Mouse (Mus musculus): ENCODE results near the gene Pink1.

Pink1 gene

DNA sequence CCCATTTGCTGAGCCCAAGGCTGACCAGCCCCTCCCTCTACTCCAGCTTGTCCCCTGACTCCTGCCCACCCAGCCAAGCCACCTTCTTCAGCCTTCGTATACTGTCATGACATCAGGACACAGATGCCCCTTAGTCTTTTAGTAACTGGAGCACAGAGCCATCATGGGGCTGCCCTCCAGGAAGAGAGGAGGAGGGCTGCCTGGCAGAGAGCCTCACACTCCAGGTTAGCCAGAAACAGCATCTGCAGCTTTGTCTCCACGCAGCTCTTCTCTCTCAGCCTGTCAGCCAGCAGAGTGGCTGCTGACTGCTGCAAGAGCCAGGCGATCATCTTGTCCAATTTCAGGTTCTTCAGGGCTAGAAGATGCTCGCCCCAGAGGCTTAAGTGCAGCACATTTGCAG, 12.3 kb downstream of the Pink1 start:
- DNase-seq (ENCODE audit: low read depth, low spot score), result no peak

DNA sequence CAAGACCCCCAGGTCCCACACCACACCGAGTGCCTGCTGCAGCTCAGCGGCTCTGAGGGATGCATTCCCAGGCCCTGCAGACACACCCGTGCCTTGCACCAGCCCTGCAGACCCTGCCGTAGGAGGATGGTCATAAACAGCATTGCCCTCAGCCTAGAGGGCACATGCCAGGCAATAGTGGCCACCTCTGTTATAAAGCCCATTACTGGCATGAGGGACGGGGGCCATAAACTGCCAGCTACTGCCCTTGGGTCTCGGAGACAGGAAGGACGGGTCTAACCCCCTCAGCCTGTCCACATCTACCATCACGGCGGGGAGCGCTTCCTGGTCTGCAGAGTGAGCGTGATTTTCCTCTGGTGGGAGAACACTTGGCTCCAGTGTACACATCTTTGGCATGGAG, 13.1 kb downstream of the Pink1 start:
- no peak for DNase-seq (ENCODE audit: low read depth, low spot score)

DNA sequence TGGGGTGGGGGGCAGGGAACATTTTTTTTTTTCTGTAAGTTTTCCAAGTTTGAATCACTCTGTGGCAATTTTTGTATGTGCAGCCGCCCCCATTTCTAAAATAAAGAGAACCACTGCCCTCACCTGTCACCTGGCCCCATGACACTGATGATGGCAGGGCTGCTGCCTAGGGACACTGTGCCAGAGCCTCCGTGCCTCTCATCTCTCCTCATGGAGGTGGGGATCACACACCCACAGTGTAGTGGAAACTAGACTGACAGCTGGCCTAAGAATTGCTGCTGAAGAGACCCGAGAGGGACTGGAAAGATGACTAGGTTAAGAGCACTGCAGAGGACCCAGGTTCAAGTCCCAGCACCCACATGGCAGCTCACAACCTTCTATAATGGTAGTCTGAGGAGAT, 14.0 kb downstream of the Pink1 start:
- no peak for DNase-seq (ENCODE audit: low read depth, low spot score)

DNA sequence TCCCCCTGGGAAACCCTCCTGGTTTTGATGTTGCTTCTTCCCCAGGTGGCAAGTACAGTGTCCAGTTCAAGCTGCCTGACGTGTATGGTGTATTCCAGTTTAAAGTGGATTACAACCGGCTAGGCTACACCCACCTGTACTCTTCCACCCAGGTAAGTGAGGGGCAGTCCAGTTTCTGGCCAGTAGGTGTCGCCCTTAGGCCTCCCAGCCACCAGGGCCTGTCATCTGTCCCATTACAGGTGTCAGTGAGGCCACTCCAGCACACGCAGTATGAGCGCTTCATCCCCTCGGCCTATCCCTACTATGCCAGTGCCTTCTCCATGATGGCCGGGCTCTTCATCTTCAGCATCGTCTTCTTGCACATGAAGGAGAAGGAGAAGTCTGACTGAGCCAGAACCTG, 14.5 kb downstream of the Pink1 start:
- peak; percentile 52 for DNase-seq (ENCODE audit: low read depth, low spot score)

DNA sequence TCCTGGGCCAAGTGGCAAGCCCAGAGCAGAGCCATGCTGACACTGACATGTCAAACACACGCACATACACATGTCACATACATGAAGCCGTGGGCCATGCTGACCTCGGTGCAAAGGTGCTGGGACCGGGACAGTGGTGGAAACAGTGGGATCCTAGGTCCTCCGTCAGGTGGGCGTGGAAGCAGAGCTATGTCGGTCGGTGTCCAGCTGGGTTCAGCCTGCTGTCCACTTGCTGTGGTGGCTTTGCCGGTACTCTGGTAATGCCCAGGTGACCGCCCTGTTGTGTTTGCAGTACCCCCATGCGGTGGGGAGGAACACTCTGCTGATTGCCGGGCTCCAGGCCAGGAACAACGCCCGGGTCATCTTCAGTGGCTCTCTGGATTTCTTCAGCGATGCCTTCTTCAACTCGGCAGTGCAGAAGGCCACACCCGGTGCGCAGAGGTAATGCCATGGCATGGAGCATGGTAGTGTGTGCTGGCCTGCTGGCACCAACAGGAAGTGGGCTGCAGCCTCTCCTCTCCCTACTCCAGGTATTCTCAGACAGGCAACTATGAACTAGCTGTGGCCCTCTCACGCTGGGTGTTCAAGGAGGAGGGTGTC, 15.7 kb downstream of the Pink1 start:
- no peak for DNase-seq (ENCODE audit: low read depth, low spot score)

DNA sequence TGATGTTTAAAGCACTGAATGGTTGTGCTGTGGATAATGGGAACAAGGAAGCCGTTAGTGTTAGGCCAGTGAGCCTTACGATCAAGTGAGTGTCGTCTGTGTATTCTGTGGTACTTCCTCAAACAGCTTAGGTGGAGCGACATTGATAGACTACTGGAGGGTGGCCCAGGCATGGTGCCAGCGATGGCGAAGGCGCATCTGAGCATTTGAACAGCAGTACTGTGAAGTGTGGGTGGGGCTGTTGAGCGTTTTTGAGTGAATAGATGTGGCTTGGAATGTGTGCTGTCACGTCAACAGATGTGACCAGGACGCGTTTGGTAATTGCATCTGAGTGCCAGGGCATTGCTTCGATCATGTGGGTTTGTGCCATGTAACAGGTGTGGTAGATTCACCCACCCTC, 18.4 kb downstream of the Pink1 start:
- DNase-seq (ENCODE audit: low read depth, low spot score), result no peak

DNA sequence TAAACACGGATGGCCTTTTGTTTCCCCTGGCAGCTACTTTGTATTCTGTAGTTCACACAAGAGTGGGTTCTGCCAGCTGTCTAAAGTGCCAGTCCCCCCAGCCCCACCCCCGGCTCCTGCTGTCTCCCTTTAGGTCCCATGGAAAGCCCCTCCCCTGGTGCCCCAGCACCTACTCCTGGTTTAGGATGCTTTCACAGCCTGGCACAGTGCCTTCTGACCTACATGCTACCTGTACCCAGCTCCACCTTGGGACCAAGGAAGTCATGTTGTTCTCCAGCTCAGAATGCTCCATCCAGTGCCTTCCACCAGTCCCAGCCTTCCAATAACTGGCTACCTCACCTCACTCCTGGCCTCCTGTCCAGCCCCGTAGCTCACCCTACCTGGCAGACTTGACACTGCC, 19.1 kb downstream of the Pink1 start:
- no peak for DNase-seq (ENCODE audit: low read depth, low spot score)

DNA sequence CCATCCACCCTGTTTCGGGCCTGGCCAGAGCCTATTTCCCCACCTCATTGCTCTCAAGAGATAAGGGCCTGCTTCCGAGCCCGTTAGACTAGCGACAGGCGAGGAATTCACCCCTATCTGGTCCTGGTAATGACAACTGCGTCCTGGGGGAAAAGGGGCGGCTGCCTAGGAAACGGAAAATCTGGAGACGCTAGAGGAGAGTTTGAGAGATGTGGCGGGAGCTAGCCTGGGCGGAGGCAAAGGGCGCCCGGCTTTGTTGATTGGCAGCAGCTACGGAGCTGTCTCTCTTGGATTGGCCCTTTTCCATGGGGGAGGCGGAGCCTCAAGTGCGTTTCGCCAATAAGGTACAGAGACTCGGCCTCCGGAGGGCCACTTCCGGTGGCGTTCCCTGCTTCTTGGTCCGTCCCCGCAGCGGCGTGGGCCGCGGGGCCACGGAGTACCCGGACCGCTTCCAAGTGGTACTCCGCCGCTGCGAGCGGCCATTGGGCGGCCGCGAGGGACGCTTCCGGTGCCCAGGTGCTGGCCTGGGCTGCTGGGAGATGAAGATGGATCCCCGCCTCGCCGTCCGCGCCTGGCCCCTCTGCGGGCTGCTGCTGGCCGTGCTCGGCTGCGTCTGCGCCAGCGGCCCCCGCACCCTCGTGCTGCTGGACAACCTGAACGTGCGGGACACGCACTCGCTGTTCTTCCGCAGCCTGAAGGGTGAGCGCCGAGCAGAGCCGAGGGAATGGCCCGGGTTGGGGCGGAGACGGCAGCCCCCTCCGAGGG, 21.6 kb downstream of the Pink1 start, which contains the start of gene Ddost:
Gene Ddost, plus strand, starts transcription at position 391 of the 765 bp plus-strand sequence.
- peak; percentile 99 for DNase-seq (ENCODE audit: low read depth, low spot score)

DNA sequence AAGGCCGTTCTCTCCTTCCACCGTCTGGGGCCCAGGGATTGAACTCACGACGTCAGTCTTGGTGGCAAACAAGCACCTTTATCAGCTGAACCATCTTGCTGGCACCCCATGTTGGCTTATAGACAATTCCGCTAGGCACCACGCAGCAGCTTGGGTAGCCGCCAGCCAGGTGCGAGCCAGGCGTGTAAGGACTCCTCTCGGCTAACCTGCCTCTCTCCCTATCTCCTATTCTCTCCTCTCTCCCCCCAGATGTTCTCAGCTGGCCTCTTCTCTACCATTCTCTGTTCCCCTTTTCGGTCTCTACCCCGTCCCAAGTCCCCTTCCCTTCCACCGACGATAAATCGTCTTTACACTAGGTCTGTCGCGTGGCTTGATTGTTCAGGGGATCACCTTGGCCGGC, 22.4 kb downstream of the Pink1 start:
- DNase-seq (ENCODE audit: low read depth, low spot score), result no peak

DNA sequence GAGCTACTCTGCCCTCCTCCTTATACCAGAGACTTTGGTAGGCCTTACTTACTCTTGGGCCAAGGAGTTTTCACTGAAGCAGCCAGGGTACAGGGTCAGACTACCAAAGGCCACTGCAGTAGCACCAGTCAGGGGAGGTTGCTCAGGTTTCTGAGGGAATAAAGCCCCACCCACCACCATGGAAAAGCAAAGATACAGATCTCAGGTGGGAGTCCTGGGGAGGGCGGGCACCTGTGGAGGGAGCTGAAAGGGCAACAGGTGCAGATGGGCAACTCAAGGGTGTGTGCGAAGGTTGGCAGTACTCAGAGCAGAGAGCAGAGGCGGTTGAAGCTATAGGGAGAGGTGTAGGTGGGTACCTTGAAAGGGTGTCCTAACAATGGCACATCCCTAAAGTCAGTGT, 23.1 kb downstream of the Pink1 start:
- no peak for DNase-seq (ENCODE audit: low read depth, low spot score)

DNA sequence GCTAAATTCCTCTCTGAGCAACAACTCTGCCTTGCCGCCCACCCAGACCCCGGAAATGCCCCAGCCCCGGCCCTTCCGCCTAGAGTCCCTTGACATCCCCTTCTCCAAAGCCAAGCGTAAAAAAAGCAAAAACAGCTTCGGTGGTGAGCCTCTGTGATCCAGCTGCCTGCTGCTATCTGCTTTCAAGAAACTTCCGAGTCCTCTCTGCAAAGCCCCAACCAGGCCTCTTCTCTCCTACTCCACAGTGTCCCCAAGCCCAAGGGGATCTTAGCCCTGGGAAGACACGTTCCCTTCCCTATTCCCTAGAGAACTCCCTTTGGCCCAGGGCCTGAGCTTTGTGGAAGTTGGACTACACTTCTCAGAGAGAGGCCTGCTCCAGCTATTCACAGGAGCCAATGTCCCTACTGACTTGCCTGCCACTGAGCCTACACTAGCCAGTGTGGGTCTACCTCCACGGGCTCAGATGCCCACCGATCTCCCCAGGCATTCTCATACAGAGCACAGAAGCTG, 24.8 kb downstream of the Pink1 start:
- no peak for DNase-seq (ENCODE audit: low read depth, low spot score)

DNA sequence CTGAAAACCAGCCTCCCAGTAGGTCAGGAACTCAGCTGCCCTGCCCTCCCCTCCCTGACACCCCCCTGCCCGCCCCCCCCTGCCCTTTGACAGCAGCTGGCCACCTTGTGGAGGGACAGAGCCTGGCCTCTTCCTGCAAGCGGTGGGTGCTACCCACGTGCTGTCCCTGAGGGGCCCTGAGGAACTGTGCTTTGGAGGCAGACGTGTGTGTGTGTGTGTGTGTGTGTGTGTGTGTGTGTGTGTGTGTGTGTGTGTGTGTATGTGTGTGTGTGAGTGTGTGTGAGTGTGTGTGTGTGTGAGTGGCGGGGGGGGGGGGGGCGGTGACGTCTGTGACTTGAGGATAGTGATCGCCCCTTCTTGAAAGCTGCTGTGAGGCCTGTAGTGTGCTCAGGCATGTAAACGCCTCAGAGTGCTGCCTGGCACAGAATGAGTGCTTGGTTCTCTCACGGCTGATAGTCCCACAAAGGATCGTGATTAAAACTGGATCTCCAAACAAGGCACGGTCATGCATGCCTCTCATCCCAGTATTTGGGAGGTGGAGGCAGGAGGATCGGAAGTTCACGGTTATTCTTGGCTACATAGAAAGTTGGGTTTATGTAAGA, 32.1 kb downstream of the Pink1 start:
- no peak for DNase-seq (ENCODE audit: low read depth, low spot score)

DNA sequence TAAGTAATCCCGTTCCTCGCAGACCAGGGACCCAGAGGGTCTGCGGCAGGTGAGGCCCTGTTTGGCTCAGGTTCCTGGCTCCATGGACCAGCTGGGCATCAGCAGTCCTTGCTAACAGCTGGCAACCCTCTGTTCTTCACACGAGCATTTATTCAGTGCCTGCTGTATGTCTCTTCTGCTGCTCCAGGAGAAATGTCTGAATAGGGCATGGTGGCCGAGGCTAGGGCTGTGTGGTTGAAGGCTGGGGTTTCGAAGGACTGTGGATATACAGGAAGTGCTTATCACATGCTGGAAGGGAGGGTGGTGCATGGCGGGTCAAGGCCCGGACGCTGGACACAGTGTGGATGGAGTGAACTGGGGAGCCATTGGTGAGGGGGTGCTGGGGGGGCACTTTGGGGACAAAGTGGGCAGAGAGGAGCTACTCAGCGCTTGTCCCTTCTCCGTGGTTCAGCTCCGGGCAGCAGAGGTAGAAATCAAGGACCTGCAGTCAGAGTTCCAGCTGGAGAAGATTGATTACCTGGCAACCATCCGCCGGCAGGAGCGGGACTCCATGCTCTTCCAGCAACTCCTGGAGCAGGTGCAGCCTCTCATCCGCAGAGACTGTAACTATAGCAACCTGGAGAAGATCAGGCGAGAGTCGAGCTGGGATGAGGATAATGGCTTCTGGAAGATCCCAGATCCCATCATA, 32.7 kb downstream of the Pink1 start:
- no peak for DNase-seq (ENCODE audit: low read depth, low spot score)

DNA sequence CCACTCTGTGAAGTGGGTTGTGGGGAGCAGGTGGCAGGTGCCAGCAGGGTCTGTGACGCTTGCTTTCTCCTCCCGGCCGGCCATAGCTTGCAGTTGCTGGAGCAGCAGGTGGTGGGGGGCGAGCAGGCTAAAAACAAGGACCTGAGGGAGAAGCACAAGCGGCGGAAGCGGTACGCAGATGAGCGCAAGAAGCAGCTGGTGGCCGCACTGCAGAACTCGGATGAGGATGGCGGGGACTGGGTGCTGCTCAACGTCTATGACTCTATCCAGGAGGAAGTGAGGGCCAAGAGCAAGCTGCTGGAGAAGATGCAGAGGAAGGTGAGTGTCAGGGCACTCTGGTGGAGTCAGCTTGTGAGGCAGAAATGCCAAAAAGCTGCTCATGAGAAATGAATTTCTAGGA, 34.1 kb downstream of the Pink1 start:
- DNase-seq (ENCODE audit: low read depth, low spot score), result no peak

DNA sequence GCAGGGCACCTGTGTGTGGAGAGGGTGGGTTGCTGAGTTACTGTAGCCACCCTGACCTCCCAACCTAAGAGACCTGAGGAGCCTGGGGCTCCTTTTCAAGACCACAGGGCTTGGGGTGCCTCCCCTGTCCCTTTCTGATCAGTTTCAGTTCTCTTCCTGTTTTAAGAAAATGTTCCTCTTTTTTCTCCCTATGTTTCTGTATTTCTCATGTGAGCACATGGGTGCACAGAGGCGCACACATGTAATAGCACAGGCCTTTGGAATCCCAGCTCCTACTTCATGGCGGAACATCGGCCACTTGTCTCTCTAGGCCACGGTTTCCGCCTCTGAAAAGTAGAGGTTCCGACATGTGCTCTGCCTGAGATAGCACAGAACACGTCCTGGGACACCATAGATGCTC, 37.4 kb downstream of the Pink1 start:
- no peak for DNase-seq (ENCODE audit: low read depth, low spot score)

DNA sequence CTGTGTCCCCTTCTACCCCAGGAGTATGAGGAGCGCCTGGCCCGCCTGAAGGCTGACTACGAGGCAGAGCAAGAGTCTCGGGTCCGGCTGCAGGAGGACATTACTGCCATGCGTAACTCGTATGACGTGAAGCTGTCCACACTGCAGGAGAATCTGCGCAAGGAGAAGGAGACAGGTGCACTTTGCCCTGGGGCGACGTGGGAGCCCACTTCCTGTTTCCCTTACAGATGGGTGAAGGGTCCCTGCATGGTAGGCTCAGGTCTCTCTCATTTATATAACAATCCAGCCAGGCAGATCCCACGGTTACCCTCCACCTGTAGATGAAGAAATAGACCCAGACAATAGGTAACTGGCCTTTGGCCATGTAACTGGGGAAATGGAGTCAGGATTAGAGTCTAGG, 39.7 kb downstream of the Pink1 start:
- DNase-seq (ENCODE audit: low read depth, low spot score), result no peak

DNA sequence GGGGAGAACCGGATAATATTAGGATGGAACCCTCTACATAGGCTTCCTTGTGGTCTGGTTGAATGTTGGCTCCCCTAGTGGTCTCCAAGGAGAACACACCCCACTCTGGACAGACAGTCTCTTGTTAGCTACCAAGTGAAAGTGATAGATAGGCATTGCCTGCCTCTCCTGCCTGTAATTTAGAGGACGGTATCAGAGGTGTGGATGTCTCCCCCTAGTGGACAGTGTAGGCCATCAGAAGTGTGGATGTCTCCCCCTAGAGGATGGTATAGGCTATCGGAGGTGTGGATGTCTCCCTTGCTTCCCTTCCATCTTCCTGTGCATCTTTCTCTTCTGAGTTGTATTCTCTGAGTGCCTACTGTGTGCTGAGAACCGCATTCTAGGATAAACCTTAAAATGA, 43.3 kb downstream of the Pink1 start:
- peak; percentile 86 for DNase-seq (ENCODE audit: low read depth, low spot score)

DNA sequence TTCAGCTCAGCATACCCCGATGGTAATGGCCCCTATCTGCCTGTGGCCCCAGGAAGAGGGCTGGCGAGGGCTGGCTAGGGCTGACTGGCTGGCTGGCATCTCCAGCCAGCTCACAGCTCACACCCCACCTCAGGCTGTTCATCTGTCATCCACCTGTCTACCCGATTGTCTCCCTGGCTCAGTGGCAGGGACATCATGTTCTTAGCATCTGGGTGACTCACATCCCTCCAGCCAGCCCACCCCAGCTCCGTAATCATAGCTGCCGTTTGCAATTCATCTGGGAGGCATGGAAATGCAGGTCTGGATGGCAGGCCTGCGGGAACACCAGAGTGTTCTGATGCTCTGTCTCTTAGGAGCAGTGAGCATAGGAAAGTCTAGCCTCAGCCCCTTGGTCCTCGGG, 47.8 kb downstream of the Pink1 start:
- no peak for DNase-seq (ENCODE audit: low read depth, low spot score)

DNA sequence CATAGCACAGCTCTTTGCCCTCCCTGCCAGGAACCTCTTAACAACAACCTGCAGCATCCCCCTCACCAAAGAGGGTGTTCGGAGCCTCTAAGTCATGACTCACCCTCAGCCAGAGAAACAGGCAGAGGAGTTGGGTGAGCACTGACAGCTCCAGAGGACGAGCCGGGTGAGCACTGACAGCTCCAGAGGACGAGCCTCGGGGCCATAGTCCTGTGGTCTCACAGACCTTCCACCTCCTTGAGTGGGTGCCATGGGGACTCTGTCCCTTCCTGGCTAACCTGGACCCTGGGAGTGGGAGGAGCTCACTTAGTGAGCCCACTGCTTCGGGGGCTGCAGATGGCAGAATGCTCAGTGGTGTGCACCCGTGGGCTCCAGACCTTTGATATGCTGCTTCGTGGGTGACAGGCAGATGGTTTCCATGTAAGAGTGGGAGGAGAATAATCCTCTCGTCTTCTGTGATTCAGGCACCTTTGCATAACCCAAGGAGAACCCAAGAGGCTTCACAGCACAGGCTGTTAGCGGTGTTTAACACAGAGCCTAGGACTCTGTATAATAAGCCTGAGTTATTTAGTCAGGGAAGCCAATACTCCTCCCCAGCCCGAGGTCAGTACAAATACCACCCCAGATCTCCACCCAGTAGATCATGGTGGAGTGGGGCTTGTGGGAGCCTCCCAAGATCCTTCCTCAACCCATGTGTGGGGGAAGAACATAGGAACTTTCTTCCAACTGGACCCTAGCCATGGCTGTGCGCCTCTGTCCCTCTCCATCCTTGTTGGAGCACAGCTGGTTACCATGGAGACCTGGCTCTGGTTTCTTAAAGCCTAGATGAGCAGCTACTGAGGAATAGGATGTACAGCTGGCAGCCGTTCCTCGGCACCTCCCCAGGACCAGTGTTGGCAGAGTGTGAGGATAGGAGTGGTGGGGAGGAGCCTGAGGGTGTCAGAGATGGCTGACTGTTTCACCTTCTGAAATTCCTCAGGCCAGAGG, 53.8 kb downstream of the Pink1 start:
- no peak for DNase-seq (ENCODE audit: low read depth, low spot score)

DNA sequence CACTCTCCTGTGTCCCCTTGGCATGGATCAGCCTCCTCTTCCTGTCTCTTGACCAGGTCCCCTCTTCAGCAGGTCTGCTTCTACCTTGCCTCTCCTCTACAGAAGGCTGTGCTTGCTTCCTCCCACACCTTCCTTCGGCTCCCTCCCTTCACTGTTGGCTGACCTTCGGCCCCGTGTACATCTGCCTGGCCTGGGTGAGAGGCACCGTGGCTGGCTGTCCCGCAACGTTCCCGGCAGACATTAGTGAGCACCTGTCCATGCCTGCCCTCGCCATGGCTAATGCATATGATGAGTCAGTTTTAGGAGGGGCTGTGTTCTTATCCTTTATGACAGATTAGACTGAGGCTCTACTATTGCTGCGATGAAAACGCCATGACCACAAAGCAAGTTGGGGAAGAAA, 58.2 kb downstream of the Pink1 start:
- DNase-seq (ENCODE audit: low read depth, low spot score), result no peak

All from CD4-positive helper T cell, adult 2 months (primary cell).